In the genomic region with DNA sequence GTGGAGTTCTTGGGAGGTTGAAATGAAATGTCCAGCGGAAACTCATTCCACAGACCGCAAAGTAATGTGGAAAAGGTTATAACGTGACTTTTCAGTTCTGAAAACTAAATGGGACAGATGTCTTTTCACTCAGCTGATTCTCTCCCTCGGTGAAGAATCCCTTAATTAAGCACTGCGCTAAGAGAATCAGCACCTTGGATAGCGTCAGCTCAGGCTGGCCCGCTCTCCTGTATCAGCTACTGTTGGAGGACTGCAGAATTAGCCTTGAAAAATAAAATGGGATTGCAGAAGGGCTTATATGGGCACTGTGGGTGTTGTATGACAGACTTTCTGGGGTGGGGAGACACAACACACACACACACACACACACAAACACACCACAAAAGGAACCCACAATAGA, we compare ENCODE assay signal across 13 mouse cellular contexts. TPM values are rescaled to one million over a fixed set of nuclear protein-coding genes. Genes with fewer than 3 reads are reported as not detected.
DNase-seq lines count a peak whose midpoint lies in the region; ATAC-seq lines count a peak whose summit lies in the region.
"Had no signal": no experiment of that assay in that cellular context is flagged by ENCODE, and none has a peak within 500 bp of the region (broad histone marks: within the 10 kb centered on the region; RNA-seq: fewer than 3 reads in every experiment).

No protein-coding gene starts in this region.

- peak; percentile 37 for DNase-seq in CD4-positive, CD25-positive, alpha-beta regulatory T cell, adult 2 months (ENCODE audit: low read depth, low spot score)
- DNase-seq in liver, result peak; percentile 34
- peak; percentile 31 for DNase-seq in c-Kit-positive CD71-positive TER-119-positive erythroid progenitor cells, embryonic 14.5 days (ENCODE audit: low spot score)
- DNase-seq in ovary, postnatal 36 days (ENCODE audit: low spot score), result no peak

- no peak overlapping the region for H3K9ac ChIP-seq in liver, embryonic 12.5 days
- no peak overlapping the region for H3K9ac ChIP-seq in forebrain, embryonic 15.5 days (replicated peaks)
- H3K9ac ChIP-seq: hindbrain, embryonic 15.5 days; limb, embryonic 15.5 days; neural tube, embryonic 12.5 days; stomach, embryonic 15.5 days had no signal

- H3K27me3 ChIP-seq in liver, embryonic 12.5 days (replicated peaks), result peaks cover 23% of the 10 kb centered on the region
- H3K27me3 ChIP-seq in forebrain, embryonic 15.5 days, result no peaks in the 10 kb centered on the region
- H3K27me3 ChIP-seq: stomach, embryonic 15.5 days had no signal

- ATAC-seq in CD4-positive, CD25-positive, alpha-beta regulatory T cell, adult 4 months, result no peak
- no peak for ATAC-seq in liver, embryonic 12.5 days
- ATAC-seq in megakaryocyte, adult 5-6 weeks (ENCODE audit: poor library complexity, severe bottlenecking), result 0 out of 2 replicates have a peak, but pooled peaks have one; percentile 28
- no peak for ATAC-seq in forebrain, embryonic 15.5 days (replicated peaks)

- H3K4me2 ChIP-seq in liver, embryonic 12.5 days, result no peak overlapping the region
- no peak overlapping the region for H3K4me2 ChIP-seq in forebrain, embryonic 15.5 days (replicated peaks)
- H3K4me2 ChIP-seq: hindbrain, embryonic 15.5 days; limb, embryonic 15.5 days; neural tube, embryonic 12.5 days; stomach, embryonic 15.5 days had no signal

- no peaks in the 10 kb centered on the region for H3K9me3 ChIP-seq in liver, embryonic 12.5 days (replicated peaks)
- no peaks in the 10 kb centered on the region for H3K9me3 ChIP-seq in forebrain, embryonic 15.5 days
- H3K9me3 ChIP-seq: hindbrain, embryonic 15.5 days; limb, embryonic 15.5 days; neural tube, embryonic 12.5 days; stomach, embryonic 15.5 days had no signal

- no peak overlapping the region for H3K27ac ChIP-seq in liver, embryonic 12.5 days
- no peak overlapping the region for H3K27ac ChIP-seq in forebrain, embryonic 15.5 days (replicated peaks)
- H3K27ac ChIP-seq: hindbrain, embryonic 15.5 days; limb, embryonic 15.5 days; neural tube, embryonic 12.5 days; stomach, embryonic 15.5 days had no signal

- no peak overlapping the region for H3K4me3 ChIP-seq in liver, embryonic 12.5 days
- H3K4me3 ChIP-seq in forebrain, embryonic 15.5 days, result no peak overlapping the region
- H3K4me3 ChIP-seq: erythroblast, embryonic 14.5 days; hindbrain, embryonic 15.5 days; limb, embryonic 15.5 days; neural tube, embryonic 12.5 days; stomach, embryonic 15.5 days had no signal

- H3K4me1 ChIP-seq in liver, embryonic 12.5 days, result peaks cover 7% of the 10 kb centered on the region
- peaks cover 4% of the 10 kb centered on the region; the same call in 1 of the 2 replicates for H3K4me1 ChIP-seq in forebrain, embryonic 15.5 days
- H3K4me1 ChIP-seq: hindbrain, embryonic 15.5 days; limb, embryonic 15.5 days had no signal

- no peaks in the 10 kb centered on the region for H3K36me3 ChIP-seq in liver, embryonic 12.5 days
- no peaks in the 10 kb centered on the region for H3K36me3 ChIP-seq in forebrain, embryonic 15.5 days
- H3K36me3 ChIP-seq: hindbrain, embryonic 15.5 days; limb, embryonic 15.5 days; neural tube, embryonic 12.5 days; stomach, embryonic 15.5 days had no signal

- WGBS in liver, embryonic 12.5 days (ENCODE audit: insufficient replicate concordance), result 11% methylated on average over 7 of the region's 7 CpGs
- WGBS in forebrain, embryonic 15.5 days, result 20% methylated on average over 7 of the region's 7 CpGs

RNA-seq across cellular contexts. Expression of gene Dppa3, which starts 33.4 kb away (rescaled TPM):
- polyA plus RNA-seq in CD4-positive, CD25-positive, alpha-beta regulatory T cell, adult 4 months (2017; shearing (Covaris generic)), result not detected
- not detected in 2 replicates for polyA plus RNA-seq in liver, embryonic 12.5 days (2016; fragmentation: Nextera tagmentation; extraction: Ambion mirVana)
- not detected in 2 replicates for total RNA-seq in megakaryocyte, adult 5-6 weeks (2015)
- total RNA-seq in megakaryocyte, adult 5-6 weeks (2017), result not detected in 2 replicates
- not detected in 2 replicates for polyA plus RNA-seq in forebrain, embryonic 15.5 days (2015; fragmentation: Nextera tagmentation; extraction: Ambion mirVana)
- polyA plus RNA-seq: erythroblast, embryonic 14.5 days; hindbrain, embryonic 15.5 days; limb, embryonic 15.5 days; neural tube, embryonic 12.5 days; stomach, embryonic 15.5 days had no signal

RNA-seq across cellular contexts. Expression of gene Nanog, which starts 47.7 kb away (rescaled TPM):
- under 1 TPM in 1 of 2 experiments, not detected in 1; 0.22 TPM for polyA plus RNA-seq in CD4-positive, CD25-positive, alpha-beta regulatory T cell, adult 4 months (2017; shearing (Covaris generic))
- polyA plus RNA-seq in liver, embryonic 12.5 days (2016; fragmentation: Nextera tagmentation; extraction: Ambion mirVana), result 0.12 TPM in 1 of 2 replicates, not detected in the other
- not detected in 2 replicates for total RNA-seq in megakaryocyte, adult 5-6 weeks (2015)
- total RNA-seq in megakaryocyte, adult 5-6 weeks (2017), result not detected in 2 replicates
- polyA plus RNA-seq in forebrain, embryonic 15.5 days (2015; fragmentation: Nextera tagmentation; extraction: Ambion mirVana), result 0.09 and 0.29 TPM in 2 replicates
- polyA plus RNA-seq: erythroblast, embryonic 14.5 days had no signal

RNA-seq across cellular contexts. Expression of gene Gdf3, which starts 49.7 kb away (rescaled TPM):
- polyA plus RNA-seq in CD4-positive, CD25-positive, alpha-beta regulatory T cell, adult 4 months (2017; shearing (Covaris generic)), result not detected
- polyA plus RNA-seq in liver, embryonic 12.5 days (2016; fragmentation: Nextera tagmentation; extraction: Ambion mirVana), result 7.9 and 8.4 TPM in 2 replicates
- 0.62 and 1.7 TPM in 2 replicates for total RNA-seq in megakaryocyte, adult 5-6 weeks (2015)
- 0.40 TPM in 1 of 2 replicates, not detected in the other for total RNA-seq in megakaryocyte, adult 5-6 weeks (2017)
- not detected in 2 replicates for polyA plus RNA-seq in forebrain, embryonic 15.5 days (2015; fragmentation: Nextera tagmentation; extraction: Ambion mirVana)
- polyA plus RNA-seq: erythroblast, embryonic 14.5 days; neural tube, embryonic 12.5 days had no signal

RNA-seq across cellular contexts. Expression of gene Apobec1, which starts 57.3 kb away (rescaled TPM):
- polyA plus RNA-seq in CD4-positive, CD25-positive, alpha-beta regulatory T cell, adult 4 months (2017; shearing (Covaris generic)), result 10 to 100 TPM; 24.3 to 35.4 TPM
- polyA plus RNA-seq in liver, embryonic 12.5 days (2016; fragmentation: Nextera tagmentation; extraction: Ambion mirVana), result 3.7 and 4.1 TPM in 2 replicates
- total RNA-seq in megakaryocyte, adult 5-6 weeks (2015), result 112 and 151 TPM in 2 replicates
- 78.0 and 87.4 TPM in 2 replicates for total RNA-seq in megakaryocyte, adult 5-6 weeks (2017)
- 4.5 and 4.9 TPM in 2 replicates for polyA plus RNA-seq in forebrain, embryonic 15.5 days (2015; fragmentation: Nextera tagmentation; extraction: Ambion mirVana)
- polyA plus RNA-seq: erythroblast, embryonic 14.5 days had no signal
